Mouse (Mus musculus): ENCODE measurements around the gene Vinac1. TPM values are rescaled to one million over a fixed set of nuclear protein-coding genes. Genes with fewer than 3 reads are reported as not detected.

Gene Vinac1
- under 1 TPM; 0.14 to 0.25 TPM for total RNA-seq (2021)
- long read RNA-seq, experiment 1: 0 reads
- long read RNA-seq, experiment 2: 0 reads

DNA sequence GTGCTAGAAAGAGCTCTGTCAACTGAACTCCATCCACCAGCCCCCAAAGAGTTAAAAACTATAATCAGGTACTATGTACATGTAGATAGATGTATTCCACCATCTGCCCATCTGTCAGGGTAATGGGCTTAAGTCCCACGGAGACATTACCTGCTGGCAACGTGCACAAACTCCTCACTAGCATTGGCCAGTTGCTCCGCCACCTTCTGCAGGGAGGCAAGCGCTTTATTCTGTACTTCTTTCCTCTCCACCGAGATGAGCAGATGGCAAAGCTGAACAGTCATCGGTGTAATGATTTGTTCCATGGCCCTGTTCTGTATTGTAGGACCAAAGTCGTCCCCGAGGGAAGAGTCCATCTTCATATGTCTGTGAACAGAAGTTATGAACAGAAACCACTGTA, at the start of gene Vinac1:
Gene Vinac1 (minus strand): TSS at position 362 of the 400 bp plus-strand sequence.
- no peak for DNase-seq (ENCODE audit: low spot score in 2 of 2)

DNA sequence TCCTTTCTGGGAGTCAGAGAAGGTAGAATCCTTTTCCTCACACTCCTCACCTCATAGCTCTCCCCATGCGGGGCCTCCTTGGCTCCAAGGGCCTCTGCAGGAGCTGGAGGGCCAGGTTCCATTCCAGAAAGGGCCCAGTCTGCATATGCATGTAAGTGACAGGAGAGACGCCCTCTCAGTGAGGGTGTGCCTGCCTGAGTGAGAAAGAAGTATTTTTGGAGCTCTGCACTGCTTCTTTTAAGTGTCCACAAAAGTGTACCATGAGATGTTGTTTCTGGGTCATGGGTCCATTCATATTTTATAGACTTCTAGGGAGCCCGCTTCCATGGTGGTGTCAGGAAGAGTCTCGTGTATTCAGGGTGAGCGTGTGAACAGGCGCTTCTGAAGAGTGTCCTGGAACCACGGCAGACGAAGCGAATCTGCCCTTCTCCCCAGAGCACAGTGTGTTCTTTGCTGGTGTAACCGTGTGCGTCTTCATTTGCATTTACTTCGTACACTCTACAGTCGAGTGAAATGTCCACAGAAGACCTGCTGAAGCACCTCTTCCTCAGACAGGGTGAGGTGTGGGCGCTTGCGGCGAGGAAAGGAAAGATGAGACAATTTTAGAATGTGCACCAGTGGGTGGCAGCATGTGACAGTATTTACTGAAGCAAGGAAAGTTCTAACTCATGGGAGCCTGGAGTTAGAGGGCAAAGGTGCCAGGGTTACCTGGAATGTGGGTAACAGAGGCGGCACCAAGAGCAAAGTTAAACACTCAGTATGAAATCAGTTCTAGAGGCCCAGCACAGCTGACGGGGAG, 46.2 kb upstream of the Vinac1 start:
- DNase-seq (ENCODE audit: low spot score in 2 of 2): no peak

DNA sequence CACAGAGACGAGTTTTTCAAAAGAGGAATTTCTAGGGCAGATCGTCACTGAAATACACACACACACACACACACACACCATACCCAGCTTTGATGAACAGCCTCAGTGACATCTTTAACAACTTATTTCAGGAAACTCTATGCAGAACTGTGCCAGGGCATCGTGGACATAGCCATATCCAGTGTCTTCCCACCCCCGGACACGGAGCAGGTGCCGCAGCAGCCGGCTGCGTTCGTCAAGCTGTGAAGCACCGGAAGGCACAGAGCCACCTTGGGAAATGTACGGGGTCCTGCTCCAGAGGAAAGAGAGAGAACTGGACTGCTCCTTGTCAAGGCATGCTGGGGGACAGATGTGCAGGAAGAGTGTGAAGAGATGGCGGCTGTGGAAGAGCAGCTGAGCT, 44.8 kb upstream of the Vinac1 start:
- DNase-seq (ENCODE audit: low spot score in 2 of 2): no peak

DNA sequence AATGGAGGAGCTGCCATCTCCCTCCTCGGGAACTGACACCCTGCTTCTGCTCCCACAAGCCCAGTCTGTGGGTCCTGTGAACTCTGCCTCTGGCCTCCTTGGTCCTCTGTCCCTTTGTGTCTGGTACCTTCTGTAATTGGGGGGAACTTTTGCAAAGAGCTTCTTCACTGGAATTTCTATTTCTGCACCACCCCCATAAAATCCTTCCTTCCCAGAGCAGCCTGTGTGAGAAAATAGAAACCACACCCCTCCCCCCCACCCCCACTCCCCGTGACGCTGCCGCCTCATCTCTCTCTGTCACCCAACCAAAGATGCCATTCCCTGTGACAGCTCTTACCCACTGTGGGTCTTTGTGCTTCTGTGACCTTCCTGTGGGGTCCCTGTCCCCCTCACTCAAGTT, 42.4 kb upstream of the Vinac1 start:
- DNase-seq (ENCODE audit: low spot score in 2 of 2): no peak

DNA sequence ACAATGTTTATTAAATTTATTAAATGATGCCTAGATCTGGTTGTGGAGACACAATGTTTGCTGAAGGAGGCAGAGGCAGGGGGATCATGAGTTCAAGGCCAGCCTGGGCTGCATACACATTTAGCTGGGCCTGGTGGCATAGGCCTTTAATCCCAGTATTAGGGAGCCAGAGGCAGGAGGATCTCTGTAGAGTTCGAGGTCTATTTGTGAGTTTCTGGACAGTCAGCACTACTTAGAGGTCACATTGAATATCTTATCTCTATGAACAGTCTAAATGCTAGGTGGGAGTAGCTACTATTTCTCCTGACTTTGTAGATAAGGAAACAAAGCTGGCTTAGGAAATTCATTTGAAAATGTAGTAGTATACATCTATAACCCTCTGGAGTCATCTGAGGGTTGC, 39.5 kb upstream of the Vinac1 start:
- no peak for DNase-seq (ENCODE audit: low spot score in 2 of 2)

DNA sequence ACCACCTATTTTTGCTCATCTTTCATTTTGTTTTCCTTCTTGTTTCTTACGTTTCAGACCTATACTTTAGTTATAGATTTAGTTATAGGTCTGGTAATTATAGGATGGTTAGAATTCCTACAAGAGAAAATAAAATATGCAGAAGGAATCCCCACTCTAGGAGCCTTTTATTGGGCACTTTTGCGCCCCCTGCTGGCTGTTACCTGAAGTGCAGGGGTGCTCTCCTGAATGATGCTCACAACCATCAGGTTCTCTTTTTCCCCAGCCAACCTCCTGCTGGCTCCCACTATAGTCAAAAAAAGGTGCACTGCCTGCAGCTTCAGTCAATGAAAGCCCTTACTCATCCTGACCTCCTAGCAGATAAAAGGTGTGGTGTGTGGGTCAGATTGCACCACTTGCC, 37.0 kb upstream of the Vinac1 start:
- no peak for DNase-seq (ENCODE audit: low spot score in 2 of 2)

DNA sequence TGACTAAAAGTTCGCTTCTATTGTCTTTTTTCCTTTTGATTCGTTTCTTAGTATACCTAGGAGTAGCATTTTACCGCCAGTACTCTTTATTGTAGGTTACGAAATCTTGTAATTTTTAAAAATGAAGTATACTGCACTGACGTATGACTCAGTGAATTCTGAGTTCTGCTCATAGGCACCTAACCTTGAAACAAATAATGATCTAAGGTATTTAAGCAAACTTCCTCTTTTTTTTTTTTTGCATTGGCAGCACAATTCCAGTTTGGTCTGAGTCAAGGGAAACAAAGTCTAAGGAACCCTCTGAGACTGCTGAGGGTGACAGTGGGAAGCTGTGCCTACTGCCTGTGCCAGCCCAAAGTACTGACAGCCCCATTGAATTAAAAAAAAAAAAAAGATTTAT, 35.5 kb upstream of the Vinac1 start:
- DNase-seq (ENCODE audit: low spot score in 2 of 2): no peak

DNA sequence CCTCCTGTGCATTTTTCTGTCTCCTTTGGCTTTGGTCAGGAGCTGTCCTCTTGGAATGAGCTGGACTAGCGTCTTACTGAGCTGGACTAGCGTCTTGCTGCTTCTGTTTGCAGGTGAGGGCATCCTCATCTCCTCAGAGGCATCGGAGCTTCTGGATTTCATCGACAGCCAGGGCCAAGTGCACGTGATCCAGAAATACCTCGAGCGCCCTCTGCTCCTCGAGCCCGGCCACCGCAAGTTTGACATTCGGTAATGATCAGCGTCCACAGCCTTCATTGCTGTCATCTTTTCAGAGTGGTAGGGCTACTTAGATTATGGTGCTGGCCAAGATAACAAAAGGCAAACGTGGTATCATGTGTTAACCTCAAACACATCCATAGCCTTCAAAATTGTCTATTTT, 33.1 kb upstream of the Vinac1 start:
- DNase-seq (ENCODE audit: low spot score in 2 of 2): no peak

DNA sequence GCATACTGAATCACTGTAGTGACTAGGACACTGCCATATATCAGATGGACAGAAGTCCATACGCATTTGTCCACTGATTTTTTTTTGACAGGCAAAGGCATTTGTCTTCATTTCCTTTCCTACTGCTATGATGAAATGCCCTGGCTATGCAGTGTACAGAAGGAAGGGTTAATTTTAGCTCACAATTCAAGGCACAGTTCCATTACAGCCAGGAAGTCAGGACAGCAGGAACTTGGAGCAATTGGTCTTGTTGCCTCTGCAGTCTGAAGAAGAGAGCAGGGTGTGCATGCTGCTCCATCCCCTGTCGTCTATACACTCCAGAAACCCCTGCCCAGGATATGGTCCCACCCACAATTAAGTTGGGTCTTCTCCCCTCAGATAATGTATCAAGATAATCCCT, 31.2 kb upstream of the Vinac1 start:
- no peak for DNase-seq (ENCODE audit: low spot score in 2 of 2)

DNA sequence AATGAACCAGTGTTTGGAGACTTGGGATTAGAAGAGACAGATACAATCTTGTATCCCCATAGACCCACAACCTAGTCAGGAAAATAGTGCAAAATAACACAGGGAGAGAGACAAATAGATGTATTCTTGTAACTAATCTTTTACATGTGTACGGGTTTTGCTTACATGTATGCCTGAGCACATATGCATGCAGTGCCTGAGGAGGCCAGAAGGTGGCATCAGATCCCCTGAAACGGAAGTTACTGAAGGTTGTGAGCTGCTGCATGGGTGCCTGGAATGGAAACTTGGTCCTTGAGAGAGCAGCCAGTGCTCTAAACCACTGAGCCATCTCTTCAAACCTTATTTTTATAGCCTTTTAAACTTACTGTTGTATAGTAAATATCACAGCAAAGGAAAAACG, 30.3 kb upstream of the Vinac1 start:
- no peak for DNase-seq (ENCODE audit: low spot score in 2 of 2)

DNA sequence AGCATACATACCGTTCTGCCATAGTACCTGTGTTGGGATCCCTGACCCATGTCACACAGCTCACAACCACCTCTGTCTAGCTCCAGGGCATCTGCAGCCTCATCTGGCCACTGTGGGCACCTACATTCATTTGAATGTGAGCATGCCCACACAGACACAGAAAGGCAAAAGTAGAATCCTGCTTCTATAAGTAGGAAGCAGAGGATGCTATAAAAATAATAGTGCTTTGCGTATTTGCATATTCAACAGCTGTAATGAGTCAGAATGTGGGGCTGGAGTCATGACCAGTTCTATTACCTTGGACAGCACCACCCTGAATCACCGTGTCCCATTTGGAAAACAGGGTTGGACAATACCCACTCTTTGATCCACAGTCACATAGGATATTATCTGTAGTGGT, 22.3 kb upstream of the Vinac1 start:
- no peak for DNase-seq (ENCODE audit: low spot score in 2 of 2)

DNA sequence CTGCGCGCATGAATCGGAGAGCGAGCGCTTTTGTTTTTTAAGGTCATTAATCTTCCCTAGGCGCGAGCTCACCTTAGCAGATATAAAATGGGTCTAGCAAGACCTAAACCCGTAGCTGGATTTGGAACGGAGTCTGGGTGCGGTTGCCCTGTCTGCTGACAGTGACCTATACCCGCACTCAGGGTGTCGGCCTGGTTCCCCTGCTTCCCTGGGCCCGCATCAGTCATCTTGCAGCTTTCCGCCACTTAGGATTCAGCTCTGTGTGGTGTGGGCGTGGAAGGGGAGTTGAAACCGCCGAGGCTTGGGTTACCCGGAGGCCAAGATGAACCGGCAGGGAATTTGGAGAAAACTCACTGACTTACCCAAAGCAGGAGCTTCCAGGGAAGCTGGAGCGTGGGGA, 18.4 kb upstream of the Vinac1 start:
- peak; percentile 12 to 24 for DNase-seq (ENCODE audit: low spot score in 2 of 2)

DNA sequence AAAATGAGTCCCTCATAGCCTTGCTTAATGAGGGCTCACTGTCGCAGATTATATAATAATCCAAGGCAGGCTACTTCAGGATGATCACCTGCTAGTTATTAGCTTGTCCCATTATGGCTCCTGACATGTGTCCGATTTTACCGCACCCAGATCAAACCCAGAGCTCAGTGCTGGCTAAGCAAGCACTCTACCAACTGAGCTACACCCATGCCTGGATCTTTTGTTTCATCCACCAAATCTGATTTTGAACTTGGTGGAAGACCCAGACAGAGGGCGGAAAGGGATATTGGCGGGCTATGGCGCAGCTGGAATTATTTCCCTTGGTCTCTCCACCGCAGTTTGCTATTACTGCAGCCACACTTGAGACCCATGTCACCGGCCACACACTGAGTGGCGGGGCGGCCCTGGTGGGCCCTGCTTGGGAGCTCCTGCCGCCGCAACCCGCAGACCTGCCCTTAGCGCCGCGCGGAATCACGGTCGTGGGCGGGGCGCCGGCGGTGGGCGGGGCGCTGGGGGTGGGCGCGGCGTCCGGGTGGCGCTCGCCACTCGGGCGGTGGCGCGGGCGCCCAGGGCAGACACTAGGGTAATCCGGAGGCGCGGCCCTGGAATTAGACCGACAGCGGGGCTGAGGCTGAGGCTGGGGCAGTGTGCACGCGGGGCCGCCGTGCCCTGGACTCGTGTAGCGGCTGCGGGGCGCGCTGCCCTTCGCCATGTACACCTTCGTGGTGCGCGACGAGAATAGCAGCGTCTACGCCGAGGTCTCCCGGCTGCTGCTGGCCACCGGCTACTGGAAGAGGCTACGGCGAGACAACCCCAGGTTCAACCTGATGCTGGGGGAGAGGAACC, 17.7 kb upstream of the Vinac1 start, which contains the start of gene Ttl:
Gene Ttl (plus strand): TSS at position 506 of the 846 bp plus-strand sequence.
- peak; percentile 63 to 69 for DNase-seq (ENCODE audit: low spot score in 2 of 2)

DNA sequence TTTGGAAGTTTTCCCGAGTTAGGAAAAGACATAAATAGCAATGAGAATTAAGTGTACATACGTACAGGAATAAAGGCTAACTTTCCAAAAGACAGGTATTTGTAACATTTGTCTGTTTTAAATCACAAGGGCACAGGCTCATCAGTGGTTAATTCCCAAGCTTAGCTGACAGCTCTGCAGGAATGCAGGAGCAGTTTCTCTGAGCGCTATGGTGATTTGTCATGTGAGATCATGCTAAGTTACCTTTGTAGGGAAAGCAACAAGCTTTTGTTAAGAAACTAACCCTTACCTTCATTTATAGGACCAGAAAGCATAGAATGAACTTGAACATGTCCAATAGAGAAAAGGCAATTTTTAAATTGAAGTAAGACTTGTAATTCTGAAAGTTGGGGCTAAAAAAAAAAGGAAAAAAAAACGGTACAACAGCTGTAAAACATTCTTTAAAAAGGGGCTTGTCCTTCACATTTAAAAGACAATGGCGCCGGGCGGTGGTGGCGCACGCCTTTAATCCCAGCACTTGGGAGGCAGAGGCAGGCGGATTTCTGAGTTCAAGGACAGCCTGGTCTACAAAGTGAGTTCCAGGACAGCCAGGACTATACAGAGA, 13.6 kb upstream of the Vinac1 start:
- no peak for DNase-seq (ENCODE audit: low spot score in 2 of 2)

DNA sequence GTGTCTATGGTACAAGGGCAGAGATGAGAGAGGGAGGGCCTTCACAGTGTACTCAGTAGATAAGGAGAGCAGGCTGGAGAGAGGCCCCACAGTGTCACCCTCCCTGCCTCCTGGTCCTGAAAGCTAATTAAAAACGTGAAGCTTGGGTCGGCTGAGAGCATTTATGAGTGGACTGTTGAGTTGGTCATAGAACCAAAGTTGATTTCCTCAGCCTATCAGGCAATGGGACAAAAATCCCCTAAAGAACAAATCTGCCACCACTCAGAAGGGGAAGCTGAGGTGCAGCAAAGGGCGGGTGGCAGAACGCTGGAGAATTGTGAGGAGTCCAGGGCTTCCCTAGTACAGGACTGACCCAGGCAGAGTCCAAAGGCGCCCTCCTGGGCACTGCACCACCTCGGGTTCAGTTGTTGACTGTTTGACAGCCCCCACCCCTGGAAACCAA, 10.0 kb upstream of the Vinac1 start:
- DNase-seq (ENCODE audit: low spot score in 2 of 2): no peak

DNA sequence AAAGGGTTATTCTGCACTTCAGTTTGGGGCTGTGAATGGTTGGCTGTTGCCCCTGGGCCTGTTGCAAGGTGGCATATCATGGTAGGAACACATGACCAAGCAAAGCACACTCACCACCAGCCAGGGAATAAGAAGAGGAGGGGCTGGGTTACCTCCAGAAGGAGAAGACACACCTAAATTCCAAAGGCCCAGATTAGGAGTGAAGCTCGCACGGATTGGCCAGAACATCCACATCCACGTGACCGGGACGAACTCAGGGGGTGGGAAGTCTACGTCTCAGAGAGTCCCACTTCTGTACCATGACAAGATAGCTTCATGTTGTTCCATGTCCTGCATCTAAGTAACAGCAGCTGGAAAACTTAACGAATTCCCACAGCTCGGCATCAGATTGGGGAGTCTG, 9.3 kb upstream of the Vinac1 start:
- DNase-seq (ENCODE audit: low spot score in 2 of 2): no peak

DNA sequence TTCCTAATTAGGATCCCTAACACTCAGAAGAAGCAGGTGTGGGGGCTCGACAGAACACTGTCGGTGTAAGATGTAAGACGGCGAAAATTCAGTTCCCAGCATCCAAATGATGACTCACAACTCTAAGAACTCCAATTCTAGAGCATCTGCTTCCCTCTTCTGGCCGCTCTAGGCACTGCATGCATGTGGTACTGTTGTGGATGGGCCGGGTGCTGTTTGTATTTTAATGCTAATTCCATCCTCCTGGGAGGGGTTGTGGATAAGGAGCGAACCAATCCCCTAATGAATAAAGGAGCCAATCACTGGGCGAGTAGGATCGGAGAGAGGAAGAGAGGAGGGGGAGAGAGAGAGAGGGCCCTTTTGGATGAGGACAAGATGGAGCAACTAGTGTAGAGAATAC, 8.6 kb upstream of the Vinac1 start:
- DNase-seq (ENCODE audit: low spot score in 2 of 2): no peak

DNA sequence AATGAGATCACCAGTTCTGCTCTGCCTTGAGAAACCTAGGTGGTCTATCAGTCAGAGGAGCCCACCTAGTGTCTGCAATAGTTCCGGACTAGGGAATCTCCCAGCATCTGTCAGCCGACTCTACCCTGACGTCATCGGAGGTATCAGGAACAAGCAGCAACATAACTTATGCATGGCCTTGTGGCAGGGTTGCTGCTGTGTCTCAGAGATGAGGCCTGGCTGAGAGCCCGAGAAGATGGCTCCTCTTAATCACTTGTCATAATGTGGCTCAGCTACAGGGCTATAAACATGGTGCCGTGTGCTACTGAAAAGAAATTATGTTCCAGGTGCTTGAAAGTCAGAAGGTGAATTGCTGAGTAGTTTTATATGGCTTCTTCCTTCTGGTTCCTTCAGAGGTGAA, 7.8 kb upstream of the Vinac1 start:
- no peak for DNase-seq (ENCODE audit: low spot score in 2 of 2)

DNA sequence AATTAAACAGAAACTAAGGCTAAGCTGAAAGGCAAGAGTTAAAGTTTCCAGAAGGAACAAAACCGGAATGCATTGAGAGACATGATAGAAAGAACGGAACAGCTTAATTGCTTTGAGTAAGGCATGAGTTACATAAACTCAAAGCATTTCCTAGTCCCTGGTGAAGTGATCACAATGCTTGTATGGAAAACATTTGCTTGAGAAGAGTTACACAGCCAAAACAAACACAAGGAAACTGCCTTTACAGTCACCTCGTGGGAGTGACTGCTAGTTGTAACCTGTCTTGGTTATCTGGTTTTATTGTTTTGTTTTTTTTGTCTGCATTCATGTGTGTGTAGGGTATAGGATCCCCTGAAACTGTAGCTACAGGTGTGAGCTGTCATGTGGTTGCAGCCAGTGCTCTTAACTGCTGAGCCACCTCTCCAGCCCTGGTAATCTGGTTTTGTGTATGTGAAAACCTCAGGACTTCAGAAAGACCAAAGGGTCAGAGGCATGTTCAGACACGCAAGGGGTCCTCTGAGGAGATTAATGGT, 4.5 kb upstream of the Vinac1 start:
- DNase-seq (ENCODE audit: low spot score in 2 of 2): no peak

DNA sequence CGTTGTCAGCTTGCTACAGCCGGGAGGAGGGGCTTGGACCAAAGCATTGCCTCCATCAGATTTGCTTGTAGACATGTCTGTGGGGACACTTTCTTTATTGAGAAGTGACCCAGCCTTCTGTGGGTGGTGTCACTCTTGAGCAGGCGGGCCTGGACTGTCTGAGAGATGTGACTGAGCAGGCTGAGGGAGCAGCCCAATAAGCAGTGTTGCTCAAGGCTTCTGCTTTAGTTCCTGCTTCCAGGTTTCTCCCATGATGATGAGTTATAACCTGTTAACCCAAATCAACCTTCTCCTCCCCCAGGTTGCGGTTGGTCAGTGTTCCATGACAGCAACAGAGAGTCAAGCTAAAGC, 1.2 kb downstream of the Vinac1 start:
- no peak for DNase-seq (ENCODE audit: low spot score in 2 of 2)

DNA sequence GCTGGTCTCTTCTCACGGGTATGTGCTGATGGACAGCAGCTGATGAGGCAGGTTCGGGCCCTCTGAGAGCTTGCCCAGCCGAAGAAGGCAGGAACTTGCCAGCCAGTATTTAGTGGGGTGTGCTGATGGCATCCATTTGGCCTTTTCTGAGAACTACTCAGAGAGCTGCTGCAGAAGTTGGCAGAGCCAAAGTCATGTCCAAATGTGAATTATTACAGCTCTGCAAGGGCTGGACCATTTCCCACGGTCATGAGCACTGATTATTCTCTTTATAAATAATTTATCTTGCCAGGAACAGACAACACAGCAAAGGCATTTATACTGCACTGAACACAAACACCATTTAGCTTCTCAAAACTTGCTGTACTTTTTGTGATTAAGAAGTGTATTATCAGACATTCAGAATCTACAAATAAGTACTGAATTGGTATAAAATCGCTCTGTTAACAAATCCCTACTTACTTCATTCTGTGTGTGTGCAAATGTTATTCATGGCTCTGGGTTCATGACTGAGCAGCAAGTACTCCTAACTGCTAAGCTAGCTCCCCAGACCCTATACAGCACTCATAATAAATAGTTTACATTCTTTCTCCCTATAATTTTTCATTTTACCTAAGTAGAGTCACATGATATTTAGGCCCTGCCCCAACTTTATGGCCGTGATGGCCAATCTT, 1.7 kb downstream of the Vinac1 start:
- DNase-seq (ENCODE audit: low spot score in 2 of 2): peak in 1 of 2 experiments; percentile 15
